17 mouse cellular contexts compared by ENCODE assay signal in genomic region chr15:97955742-97956141, GRCm38 (mm10). TPM values are rescaled to one million over a fixed set of nuclear protein-coding genes. Genes with fewer than 3 reads are reported as not detected.
A peak's percentile ranks its signal among the peaks of the same experiment; 100 is the strongest.
DNase-seq lines count a peak whose midpoint lies in the region; ATAC-seq and TF ChIP-seq lines count a peak whose summit lies in the region.
"Had no signal": no experiment of that assay in that cellular context is flagged by ENCODE, and none has a peak within 500 bp of the region (broad histone marks: within the 10 kb centered on the region; RNA-seq: fewer than 3 reads in every experiment).

No protein-coding gene starts in this region.

- WGBS in forebrain, embryonic 10.5 days = 39% methylated on average over 4 of the region's 4 CpGs
- WGBS in forebrain, embryonic 12.5 days = 21% methylated on average over 4 of the region's 4 CpGs
- 36% methylated on average over 4 of the region's 4 CpGs for WGBS in liver, postnatal 0 days (ENCODE audit: insufficient replicate concordance)
- WGBS in liver, embryonic 12.5 days (ENCODE audit: insufficient replicate concordance) = 31% methylated on average over 4 of the region's 4 CpGs
- WGBS in neural tube, embryonic 11.5 days = 28% methylated on average over 4 of the region's 4 CpGs
- WGBS in neural tube, embryonic 15.5 days = 16% methylated on average over 4 of the region's 4 CpGs
- WGBS in limb, embryonic 14.5 days = 30% methylated on average over 4 of the region's 4 CpGs

- H3K27me3 ChIP-seq in forebrain, embryonic 10.5 days (ENCODE audit: poor library complexity, severe bottlenecking) = peaks cover 25% of the 10 kb centered on the region
- H3K27me3 ChIP-seq in forebrain, embryonic 12.5 days = peaks cover 7% of the 10 kb centered on the region
- H3K27me3 ChIP-seq in liver, postnatal 0 days (ENCODE audit: insufficient read depth, low read length) = peaks cover 9% of the 10 kb centered on the region; the same call in 1 of the 2 replicates
- peaks cover 8% of the 10 kb centered on the region; the same call in 1 of the 2 replicates for H3K27me3 ChIP-seq in liver, embryonic 12.5 days (replicated peaks)
- H3K27me3 ChIP-seq in neural tube, embryonic 11.5 days (ENCODE audit: control insufficient read depth, insufficient read depth, low read length) = no peaks in the 10 kb centered on the region
- H3K27me3 ChIP-seq in neural tube, embryonic 15.5 days (replicated peaks) = no peaks in the 10 kb centered on the region
- H3K27me3 ChIP-seq in limb, embryonic 14.5 days (ENCODE audit: control insufficient read depth, insufficient read depth, low read length) = no peaks in the 10 kb centered on the region
- H3K27me3 ChIP-seq: hindbrain, embryonic 12.5 days had no signal

- H3K4me3 ChIP-seq in forebrain, embryonic 10.5 days = no peak overlapping the region
- H3K4me3 ChIP-seq in forebrain, embryonic 12.5 days (replicated peaks) = no peak overlapping the region
- no peak overlapping the region for H3K4me3 ChIP-seq in liver, postnatal 0 days (ENCODE audit: low read depth, low read length)
- H3K4me3 ChIP-seq in liver, embryonic 12.5 days = no peak overlapping the region
- H3K4me3 ChIP-seq in neural tube, embryonic 11.5 days (ENCODE audit: low read depth, low read length) = no peak overlapping the region
- no peak overlapping the region for H3K4me3 ChIP-seq in neural tube, embryonic 15.5 days (replicated peaks)
- no peak overlapping the region for H3K4me3 ChIP-seq in limb, embryonic 14.5 days (replicated peaks; ENCODE audit: low read length)
- H3K4me3 ChIP-seq: hindbrain, embryonic 12.5 days; layer of hippocampus, adult 2 months had no signal

- no peaks in the 10 kb centered on the region for H3K9me3 ChIP-seq in forebrain, embryonic 10.5 days
- H3K9me3 ChIP-seq in forebrain, embryonic 12.5 days = no peaks in the 10 kb centered on the region
- no peaks in the 10 kb centered on the region for H3K9me3 ChIP-seq in liver, postnatal 0 days (ENCODE audit: low read length)
- no peaks in the 10 kb centered on the region for H3K9me3 ChIP-seq in liver, embryonic 12.5 days (replicated peaks)
- H3K9me3 ChIP-seq in neural tube, embryonic 11.5 days (ENCODE audit: control insufficient read depth, low read length) = no peaks in the 10 kb centered on the region
- no peaks in the 10 kb centered on the region for H3K9me3 ChIP-seq in neural tube, embryonic 15.5 days (replicated peaks)
- no peaks in the 10 kb centered on the region for H3K9me3 ChIP-seq in limb, embryonic 14.5 days (ENCODE audit: control insufficient read depth, low read length)
- H3K9me3 ChIP-seq: hindbrain, embryonic 12.5 days had no signal

- H3K9ac ChIP-seq in forebrain, embryonic 12.5 days = no peak overlapping the region
- H3K9ac ChIP-seq in liver, postnatal 0 days (replicated peaks) = no peak overlapping the region
- no peak overlapping the region for H3K9ac ChIP-seq in liver, embryonic 12.5 days
- no peak overlapping the region for H3K9ac ChIP-seq in neural tube, embryonic 11.5 days (ENCODE audit: low read length)
- no peak overlapping the region for H3K9ac ChIP-seq in neural tube, embryonic 15.5 days (replicated peaks)
- peak overlapping the region; percentile 5; the same call in 1 of the 2 replicates for H3K9ac ChIP-seq in limb, embryonic 14.5 days (ENCODE audit: low read depth, low read length, severe bottlenecking)
- H3K9ac ChIP-seq: forebrain, postnatal 0 days; hindbrain, embryonic 12.5 days had no signal

- ATAC-seq in forebrain, embryonic 12.5 days (ENCODE audit: low FRiP score) = no peak
- no peak for ATAC-seq in liver, postnatal 0 days
- no peak for ATAC-seq in liver, embryonic 12.5 days
- no peak for ATAC-seq in neural tube, embryonic 11.5 days (ENCODE audit: insufficient read depth, low FRiP score, low TSS enrichment)
- no peak for ATAC-seq in neural tube, embryonic 15.5 days (ENCODE audit: low FRiP score)
- no peak for ATAC-seq in limb, embryonic 14.5 days (ENCODE audit: low FRiP score, low read depth)
- ATAC-seq: forebrain, postnatal 0 days had no signal

- TF ChIP-seq EP300 in liver, postnatal 0 days (IDR thresholded peaks at IDR 0.05; ENCODE audit: low read depth) = no peak

- peaks cover 34% of the 10 kb centered on the region for H3K4me1 ChIP-seq in forebrain, embryonic 10.5 days
- H3K4me1 ChIP-seq in forebrain, embryonic 12.5 days = peaks cover 19% of the 10 kb centered on the region
- peaks cover 5% of the 10 kb centered on the region; the same call in 1 of the 2 replicates for H3K4me1 ChIP-seq in liver, postnatal 0 days (ENCODE audit: insufficient read depth)
- no peaks in the 10 kb centered on the region for H3K4me1 ChIP-seq in liver, embryonic 12.5 days
- 0 out of 2 replicates have a peak, but pooled peaks cover 2% of the 10 kb centered on the region for H3K4me1 ChIP-seq in neural tube, embryonic 11.5 days (ENCODE audit: control insufficient read depth, insufficient read depth, low read length)
- peaks cover 9% of the 10 kb centered on the region for H3K4me1 ChIP-seq in neural tube, embryonic 15.5 days
- peaks cover 4% of the 10 kb centered on the region; the same call in 1 of the 2 replicates for H3K4me1 ChIP-seq in limb, embryonic 14.5 days (ENCODE audit: control insufficient read depth, insufficient read depth, low read length)

- DNase-seq in forebrain, embryonic 10.5 days (ENCODE audit: extremely low spot score, low spot score) = no peak
- no peak for DNase-seq in liver, postnatal 0 days
- peak; percentile 10 for DNase-seq in neural tube, embryonic 11.5 days (ENCODE audit: low spot score)
- DNase-seq in limb, embryonic 14.5 days (ENCODE audit: low spot score) = no peak
- no peak for DNase-seq in layer of hippocampus, adult 9-11 months
- DNase-seq: adrenal gland, adult 2 months; cerebellum, adult 18-20 months; forebrain, postnatal 0 days; liver; spleen, adult 18-20 months; thymus, adult 18-20 months had no signal

- H3K27ac ChIP-seq in forebrain, embryonic 10.5 days = peak overlapping the region; percentile 66
- H3K27ac ChIP-seq in forebrain, embryonic 12.5 days = no peak overlapping the region
- H3K27ac ChIP-seq in liver, postnatal 0 days (ENCODE audit: low read depth) = 0 out of 2 replicates have a peak overlapping the region, but pooled peaks have one; percentile 22
- H3K27ac ChIP-seq in liver, embryonic 12.5 days = no peak overlapping the region
- H3K27ac ChIP-seq in neural tube, embryonic 11.5 days (ENCODE audit: low read depth, low read length) = no peak overlapping the region
- H3K27ac ChIP-seq in neural tube, embryonic 15.5 days (replicated peaks) = no peak overlapping the region
- no peak overlapping the region for H3K27ac ChIP-seq in limb, embryonic 14.5 days (replicated peaks; ENCODE audit: low read depth, low read length)
- H3K27ac ChIP-seq: hindbrain, embryonic 12.5 days; kidney, postnatal 0 days; layer of hippocampus, adult 2 months had no signal

- no peaks in the 10 kb centered on the region for H3K36me3 ChIP-seq in forebrain, embryonic 10.5 days (replicated peaks)
- no peaks in the 10 kb centered on the region for H3K36me3 ChIP-seq in forebrain, embryonic 12.5 days (replicated peaks)
- no peaks in the 10 kb centered on the region for H3K36me3 ChIP-seq in liver, postnatal 0 days (replicated peaks; ENCODE audit: insufficient read depth, low read length)
- H3K36me3 ChIP-seq in liver, embryonic 12.5 days = no peaks in the 10 kb centered on the region
- H3K36me3 ChIP-seq in neural tube, embryonic 11.5 days (ENCODE audit: control insufficient read depth, insufficient read depth, low read length) = no peaks in the 10 kb centered on the region
- no peaks in the 10 kb centered on the region for H3K36me3 ChIP-seq in neural tube, embryonic 15.5 days
- H3K36me3 ChIP-seq in limb, embryonic 14.5 days (ENCODE audit: control insufficient read depth, insufficient read depth, low read length) = no peaks in the 10 kb centered on the region
- H3K36me3 ChIP-seq: hindbrain, embryonic 12.5 days had no signal

- TF ChIP-seq POLR2A in limb, embryonic 14.5 days (IDR thresholded peaks at IDR 0.05; ENCODE audit: borderline replicate concordance, extremely low read depth, insufficient read depth, insufficient read length) = no peak

- no peak for TF ChIP-seq CTCF in liver, postnatal 0 days (IDR thresholded peaks at IDR 0.05; ENCODE audit: low read depth)

- no peak overlapping the region for H3K4me2 ChIP-seq in forebrain, embryonic 12.5 days
- no peak overlapping the region for H3K4me2 ChIP-seq in liver, postnatal 0 days (ENCODE audit: low read depth, low read length)
- no peak overlapping the region for H3K4me2 ChIP-seq in liver, embryonic 12.5 days
- H3K4me2 ChIP-seq in neural tube, embryonic 11.5 days (ENCODE audit: low read depth) = no peak overlapping the region
- no peak overlapping the region for H3K4me2 ChIP-seq in neural tube, embryonic 15.5 days
- H3K4me2 ChIP-seq in limb, embryonic 14.5 days (replicated peaks; ENCODE audit: low read depth, low read length, severe bottlenecking) = no peak overlapping the region
- H3K4me2 ChIP-seq: hindbrain, embryonic 12.5 days had no signal

RNA-seq across cellular contexts. Expression of gene Tmem106c, which starts 8.3 kb away (rescaled TPM):
- 39.2 and 43.2 TPM in 2 replicates for polyA plus RNA-seq in forebrain, embryonic 10.5 days (2016; fragmentation: Nextera tagmentation; extraction: Ambion mirVana)
- polyA plus RNA-seq in forebrain, embryonic 12.5 days (2016; fragmentation: Nextera tagmentation; extraction: Ambion mirVana) = 41.5 and 44.9 TPM in 2 replicates
- polyA plus RNA-seq in liver, postnatal 0 days (2015; fragmentation: Nextera tagmentation; extraction: Ambion mirVana) = 16.1 and 16.4 TPM in 2 replicates
- 15.6 and 18.1 TPM in 2 replicates for polyA plus RNA-seq in liver, embryonic 12.5 days (2016; fragmentation: Nextera tagmentation; extraction: Ambion mirVana)
- 50.2 and 55.9 TPM in 2 replicates for polyA plus RNA-seq in neural tube, embryonic 11.5 days (2014; fragmentation: Nextera tagmentation; extraction: Ambion mirVana)
- 48.0 and 48.6 TPM in 2 replicates for polyA plus RNA-seq in neural tube, embryonic 15.5 days (2015; fragmentation: Nextera tagmentation; extraction: Ambion mirVana)
- 49.9 and 59.1 TPM in 2 replicates for polyA plus RNA-seq in limb, embryonic 14.5 days (2012; rRNA removed)
- polyA plus RNA-seq in limb, embryonic 14.5 days (2014; fragmentation: Nextera tagmentation; extraction: Ambion mirVana) = 49.8 and 51.5 TPM in 2 replicates

RNA-seq across cellular contexts. Expression of gene Vdr, which starts 45.3 kb away (rescaled TPM):
- 0.49 and 0.67 TPM in 2 replicates for polyA plus RNA-seq in forebrain, embryonic 10.5 days (2016; fragmentation: Nextera tagmentation; extraction: Ambion mirVana)
- polyA plus RNA-seq in forebrain, embryonic 12.5 days (2016; fragmentation: Nextera tagmentation; extraction: Ambion mirVana) = 0.59 TPM in 1 of 2 replicates, not detected in the other
- 0.07 and 0.25 TPM in 2 replicates for polyA plus RNA-seq in liver, postnatal 0 days (2015; fragmentation: Nextera tagmentation; extraction: Ambion mirVana)
- 0.46 and 0.66 TPM in 2 replicates for polyA plus RNA-seq in liver, embryonic 12.5 days (2016; fragmentation: Nextera tagmentation; extraction: Ambion mirVana)
- 0.16 TPM in 1 of 2 replicates, not detected in the other for polyA plus RNA-seq in neural tube, embryonic 11.5 days (2014; fragmentation: Nextera tagmentation; extraction: Ambion mirVana)
- 0.17 and 0.63 TPM in 2 replicates for polyA plus RNA-seq in neural tube, embryonic 15.5 days (2015; fragmentation: Nextera tagmentation; extraction: Ambion mirVana)
- 3.4 and 4.0 TPM in 2 replicates for polyA plus RNA-seq in limb, embryonic 14.5 days (2012; rRNA removed)
- polyA plus RNA-seq in limb, embryonic 14.5 days (2014; fragmentation: Nextera tagmentation; extraction: Ambion mirVana) = 1.9 and 2.0 TPM in 2 replicates

RNA-seq across cellular contexts. Expression of gene Col2a1, which starts 48.8 kb away (rescaled TPM):
- 183 and 190 TPM in 2 replicates for polyA plus RNA-seq in forebrain, embryonic 10.5 days (2016; fragmentation: Nextera tagmentation; extraction: Ambion mirVana)
- 112 and 122 TPM in 2 replicates for polyA plus RNA-seq in forebrain, embryonic 12.5 days (2016; fragmentation: Nextera tagmentation; extraction: Ambion mirVana)
- 0.12 TPM in 1 of 2 replicates, not detected in the other for polyA plus RNA-seq in liver, postnatal 0 days (2015; fragmentation: Nextera tagmentation; extraction: Ambion mirVana)
- polyA plus RNA-seq in liver, embryonic 12.5 days (2016; fragmentation: Nextera tagmentation; extraction: Ambion mirVana) = 1.1 and 1.3 TPM in 2 replicates
- 208 and 219 TPM in 2 replicates for polyA plus RNA-seq in neural tube, embryonic 11.5 days (2014; fragmentation: Nextera tagmentation; extraction: Ambion mirVana)
- 33.8 and 62.9 TPM in 2 replicates for polyA plus RNA-seq in neural tube, embryonic 15.5 days (2015; fragmentation: Nextera tagmentation; extraction: Ambion mirVana)
- polyA plus RNA-seq in limb, embryonic 14.5 days (2012; rRNA removed) = 1,642 and 1,975 TPM in 2 replicates
- polyA plus RNA-seq in limb, embryonic 14.5 days (2014; fragmentation: Nextera tagmentation; extraction: Ambion mirVana) = 754 and 761 TPM in 2 replicates

Comparison
In these comparisons a context has a peak if more than half of its experiments do, and no peak if none do; other contexts are left out.
1. H3K27ac ChIP-seq: peak in forebrain, embryonic 10.5 days (single experiment) and liver, postnatal 0 days (single experiment); none in forebrain, embryonic 12.5 days (single experiment), liver, embryonic 12.5 days (single experiment), neural tube, embryonic 11.5 days (single experiment), neural tube, embryonic 15.5 days (single experiment) and limb, embryonic 14.5 days (single experiment).
2. RNA of gene Col2a1, which starts 48.8 kb away (polyA plus RNA-seq): 754 to 1,975 TPM in limb, embryonic 14.5 days, 208 to 219 TPM in neural tube, embryonic 11.5 days, 183 to 190 TPM in forebrain, embryonic 10.5 days, 112 to 122 TPM in forebrain, embryonic 12.5 days and 33.8 to 62.9 TPM in neural tube, embryonic 15.5 days; 1.1 to 1.3 TPM in liver, embryonic 12.5 days and 0.12 TPM in liver, postnatal 0 days; every median in the first group is over 10 times any median in the second.